Mouse (Mus musculus) neural tube, embryonic 11.5 days (tissue): Measurements from ENCODE around the gene Phf23. TPM values are rescaled to one million over a fixed set of nuclear protein-coding genes. Genes with fewer than 3 reads are reported as not detected.

Experiments
- ATAC-seq: fragments of 200-750 bp; cut with Nextera tagmentation; 2 replicates; pipeline ENCODE4 v1.8.0; 2017; ENCODE audit warnings: moderate number of reproducible peaks, mild to moderate bottlenecking, moderate TSS enrichment, moderate library complexity; ENCODE audit not compliant: insufficient read depth, low FRiP score, low TSS enrichment
- DNase-seq: peaks from one replicate; pipeline ENCODE4 v3.0.0-alpha.2; 2015; ENCODE audit warnings: low spot score
- H3K27ac ChIP-seq: fragments of 300-500 bp; sonication (generic); 2 replicates; pipeline ENCODE4 v1.5.1; 2014; ENCODE audit warnings: low read depth, mild to moderate bottlenecking, low read length
- H3K27me3 ChIP-seq: fragments of 300-500 bp; sonication (generic); 2 replicates; pipeline ENCODE4 v1.6.1; 2014; ENCODE audit warnings: mild to moderate bottlenecking, low read length, mixed read lengths; ENCODE audit not compliant: control insufficient read depth, insufficient read depth
- H3K36me3 ChIP-seq: fragments of 300-500 bp; sonication (generic); 2 replicates; pipeline ENCODE4 v1.6.1; 2014; ENCODE audit warnings: mild to moderate bottlenecking, low read length, moderate library complexity, mixed read lengths; ENCODE audit not compliant: control insufficient read depth, insufficient read depth
- H3K4me1 ChIP-seq: fragments of 300-500 bp; sonication (generic); 2 replicates; pipeline ENCODE4 v1.6.1; 2014; ENCODE audit warnings: low read length, mixed read lengths; ENCODE audit not compliant: control insufficient read depth, insufficient read depth
- H3K4me2 ChIP-seq: fragments of 300-500 bp; sonication (generic); 2 replicates; pipeline ENCODE4 v1.6.1; 2014; ENCODE audit warnings: low read depth, mild to moderate bottlenecking, moderate library complexity
- H3K4me3 ChIP-seq: fragments of 300-500 bp; sonication (generic); 2 replicates; pipeline ENCODE4 v1.5.1; 2014; ENCODE audit warnings: low read depth, low read length
- H3K9ac ChIP-seq: fragments of 300-500 bp; sonication (generic); 2 replicates; pipeline ENCODE4 v1.6.1; 2014; ENCODE audit warnings: mild to moderate bottlenecking, low read length
- H3K9me3 ChIP-seq: fragments of 300-500 bp; sonication (generic); 2 replicates; pipeline ENCODE4 v1.6.1; 2016; ENCODE audit warnings: low read length; ENCODE audit not compliant: control insufficient read depth
- WGBS: fragments of 180-500 bp; shearing (Covaris S2); extraction: QIAGEN DNeasy Blood & Tissue Kit; methylation state at CpG from one replicate; pipeline ENCODE4 v1.1.7; 2014; 5-methylcytosine and 5-hydroxymethylcytosine counted together
- polyA plus RNA-seq: library from polyadenylated mRNA; unstranded; fragments of >200 nt; fragmentation: Nextera tagmentation; extraction: Ambion mirVana; gene quantifications from 2 replicates; pipeline ENCODE4 v1.2.1, GENCODE M21; 2014

Phf23 gene
- 54.4 and 57.6 TPM in 2 replicates for polyA plus RNA-seq

GRCm38 (mm10) chr11:69995391-69995960 lies at the start of gene Phf23:
Phf23 (plus strand) TSS chr11:69995777.
- Histone ChIP-seq H3K27me3 (no peaks in the 10 kb centered on the region), H3K4me2 (peak within 1 kb of the TSS; percentile 48), H3K4me1 (peaks cover 12% of the 10 kb centered on the region), H3K9me3 (no peaks in the 10 kb centered on the region), H3K9ac (peak within 1 kb of the TSS; percentile 93), H3K36me3 (peaks cover 20% of the 10 kb centered on the region), H3K27ac (peak within 1 kb of the TSS; percentile 96), H3K4me3 (peak within 1 kb of the TSS; percentile 95)
- WGBS = under 1% methylated on average over 36 of the region's 36 CpGs
- DNase-seq = peak; percentile 97
- peak; percentile 69 for ATAC-seq

GRCm38 (mm10) chr11:69945997-69946891 lies 49.3 kb upstream of the Phf23 start:
- Histone ChIP-seq H3K4me2 (peak overlapping the region; percentile 41), H3K9ac (no peak overlapping the region), H3K4me1 (peaks cover 5% of the 10 kb centered on the region; the same call in 1 of the 2 replicates), H3K4me3 (0 out of 2 replicates have a peak overlapping the region, but pooled peaks have one; percentile 30), H3K9me3 (no peaks in the 10 kb centered on the region), H3K36me3 (no peaks in the 10 kb centered on the region), H3K27me3 (no peaks in the 10 kb centered on the region), H3K27ac (no peak overlapping the region)
- 89% methylated on average over 18 of the region's 18 CpGs for WGBS
- DNase-seq (no peak), ATAC-seq (no peak)

- Histone ChIP-seq H3K4me1 (peaks cover 5% of the 10 kb centered on the region; the same call in 1 of the 2 replicates), H3K36me3 (no peaks in the 10 kb centered on the region), H3K4me3 (peak overlapping the region; percentile 30), H3K9ac (peak overlapping the region; percentile 69; the same call in 1 of the 2 replicates), H3K27me3 (no peaks in the 10 kb centered on the region), H3K9me3 (no peaks in the 10 kb centered on the region), H3K27ac (peak overlapping the region; percentile 1; the same call in 1 of the 2 replicates), H3K4me2 (peak overlapping the region; percentile 41)
- DNase-seq = peak; percentile 70
- 2% methylated on average over 29 of the region's 29 CpGs for WGBS
- ATAC-seq = peak; percentile 32
These were observed 48.1 kb upstream of the Phf23 start for GRCm38 (mm10) chr11:69947337-69948065.

- H3K4me2 ChIP-seq = peak within 1 kb of the TSS; percentile 41
- WGBS = 0% methylated on average over 34 of the region's 34 CpGs
- peak within 1 kb of the TSS; percentile 30 for H3K4me3 ChIP-seq
- no peaks in the 10 kb centered on the region for H3K36me3 ChIP-seq
- peak within 1 kb of the TSS; percentile 75 for H3K27ac ChIP-seq
- peak within 1 kb of the TSS; percentile 69 for H3K9ac ChIP-seq
- DNase-seq = peak; percentile 95
- H3K4me1 ChIP-seq = peaks cover 5% of the 10 kb centered on the region; the same call in 1 of the 2 replicates
- no peaks in the 10 kb centered on the region for H3K27me3 ChIP-seq
- peak; percentile 94 for ATAC-seq
- no peaks in the 10 kb centered on the region for H3K9me3 ChIP-seq
These were observed 47.4 kb upstream of the Phf23 start, which contains the start of gene Slc2a4 for GRCm38 (mm10) chr11:69948066-69948762. Slc2a4 (minus strand) TSS chr11:69948188.

GRCm38 (mm10) chr11:69948763-69949150 lies 46.8 kb upstream of the Phf23 start:
- Histone ChIP-seq H3K9ac (peak overlapping the region; percentile 69), H3K36me3 (no peaks in the 10 kb centered on the region), H3K27me3 (no peaks in the 10 kb centered on the region), H3K9me3 (no peaks in the 10 kb centered on the region), H3K4me3 (peak overlapping the region; percentile 30), H3K27ac (peak overlapping the region; percentile 75), H3K4me1 (peaks cover 5% of the 10 kb centered on the region; the same call in 1 of the 2 replicates), H3K4me2 (peak overlapping the region; percentile 41)
- WGBS = under 1% methylated on average over 14 of the region's 14 CpGs
- DNase-seq = peak; percentile 88
- peak; percentile 54 for ATAC-seq

GRCm38 (mm10) chr11:69950807-69951459 lies 44.6 kb upstream of the Phf23 start:
- H3K4me1 ChIP-seq = peaks cover 5% of the 10 kb centered on the region; the same call in 1 of the 2 replicates
- 43% methylated on average over 4 of the region's 4 CpGs for WGBS
- H3K9me3 ChIP-seq = no peaks in the 10 kb centered on the region
- no peaks in the 10 kb centered on the region for H3K27me3 ChIP-seq
- no peak overlapping the region for H3K9ac ChIP-seq
- no peak for DNase-seq
- H3K4me2 ChIP-seq = no peak overlapping the region
- no peak for ATAC-seq
- no peak overlapping the region for H3K27ac ChIP-seq
- H3K36me3 ChIP-seq = no peaks in the 10 kb centered on the region
- no peak overlapping the region for H3K4me3 ChIP-seq

GRCm38 (mm10) chr11:69952274-69952673 lies 43.3 kb upstream of the Phf23 start:
- WGBS = 48% methylated on average over 1 of the region's 1 CpGs

More at GRCm38 (mm10) chr11:69952274-69952673, 43.3 kb upstream of the Phf23 start:
- peaks cover 5% of the 10 kb centered on the region; the same call in 1 of the 2 replicates for H3K4me1 ChIP-seq
- no peak for ATAC-seq
- no peak for DNase-seq
- H3K27ac ChIP-seq = no peak overlapping the region
- H3K9me3 ChIP-seq = no peaks in the 10 kb centered on the region
- H3K4me3 ChIP-seq = no peak overlapping the region
- no peaks in the 10 kb centered on the region for H3K36me3 ChIP-seq
- H3K27me3 ChIP-seq = no peaks in the 10 kb centered on the region
- H3K4me2 ChIP-seq = no peak overlapping the region
- no peak overlapping the region for H3K9ac ChIP-seq
